Mouse (Mus musculus) Patski (cell line): ENCODE measurements around the gene Muc5b. TPM values are rescaled to one million over a fixed set of nuclear protein-coding genes. Genes with fewer than 3 reads are reported as not detected.

Experiments
- ATAC-seq: fragments of 100-300 bp; one replicate; pipeline ENCODE4 v1.8.0; 2021
- CTCF ChIA-PET: fragments of 350-600 bp; sonication (Branson Sonifier 250); formaldehyde crosslinking; loops from one replicate; lab custom pipeline; 2022; ENCODE audit warnings: inconsistent platforms; lab: Charles Lee
- POLR2A ChIA-PET: fragments of 350-600 bp; sonication (Branson Sonifier 250); formaldehyde crosslinking; loops from one replicate; lab custom pipeline; 2022; ENCODE audit warnings: antibody characterized with exemption, inconsistent platforms; lab: Charles Lee
- DNase-seq: peaks from one replicate; pipeline ENCODE4 v3.0.0-alpha.2; 2011; ENCODE audit warnings: low read depth, low spot score
- H3K27me3 ChIP-seq: fragments of 371-371 bp; one replicate; pipeline ENCODE4 v1.5.1; 2021
- CTCF ChIP-seq: fragments of 100-300 bp; IDR thresholded peaks from one replicate; pipeline ENCODE4 v1.5.1; 2021
- in situ Hi-C: fragments of 300-500 bp; cut with MboI; formaldehyde crosslinking; loops from 3 replicates; pipeline ENCODE4 v1.11.1; 2018; ENCODE audit warnings: low pct_unique_long_range_greater_than_20kb, mixed read lengths
- polyA plus RNA-seq: library from polyadenylated mRNA; unstranded; gene quantifications from one replicate; pipeline ENCODE4 v1.2.3, GENCODE M21; 2021

Gene Muc5b
- polyA plus RNA-seq, 1 experiment from 2014 or later, result not detected

DNA sequence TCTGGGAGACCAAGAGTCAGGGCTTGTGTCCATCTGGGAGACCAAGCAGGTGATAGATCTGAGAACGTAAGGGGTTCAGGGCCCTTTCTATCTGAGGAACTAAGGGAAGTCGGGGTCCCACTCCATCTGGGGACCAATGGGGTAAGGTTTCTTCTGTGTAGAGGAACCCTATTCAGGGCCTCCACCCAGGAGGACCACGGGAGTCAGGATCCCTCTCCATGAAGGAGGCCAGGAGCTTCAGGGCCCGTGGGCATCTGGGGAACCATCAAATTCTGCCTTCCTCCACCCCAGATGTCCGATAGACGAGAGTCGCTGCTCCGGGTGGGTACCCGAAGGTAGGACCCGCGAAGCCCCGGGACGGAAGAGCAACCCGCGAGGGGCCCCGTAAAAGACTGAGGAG lies 63.0 kb downstream of the Muc5b start:
- no peak for DNase-seq
- ChIA-PET CTCF (interaction anchor here (1.0 to 1.7 kb wide), 2 partner anchors 11 to 146 kb away, joined by 4 to 6 read pairs; no protein-coding TSS in a partner anchor), POLR2A (no interaction called here)
- no peak for ATAC-seq
- H3K27me3 ChIP-seq, result peaks cover 10% of the 10 kb centered on the region
- in situ Hi-C loops, result loop anchor here (25.0 kb wide), 1 partner anchor 140 kb away; no protein-coding TSS in a partner anchor
- no peak for TF ChIP-seq CTCF

DNA sequence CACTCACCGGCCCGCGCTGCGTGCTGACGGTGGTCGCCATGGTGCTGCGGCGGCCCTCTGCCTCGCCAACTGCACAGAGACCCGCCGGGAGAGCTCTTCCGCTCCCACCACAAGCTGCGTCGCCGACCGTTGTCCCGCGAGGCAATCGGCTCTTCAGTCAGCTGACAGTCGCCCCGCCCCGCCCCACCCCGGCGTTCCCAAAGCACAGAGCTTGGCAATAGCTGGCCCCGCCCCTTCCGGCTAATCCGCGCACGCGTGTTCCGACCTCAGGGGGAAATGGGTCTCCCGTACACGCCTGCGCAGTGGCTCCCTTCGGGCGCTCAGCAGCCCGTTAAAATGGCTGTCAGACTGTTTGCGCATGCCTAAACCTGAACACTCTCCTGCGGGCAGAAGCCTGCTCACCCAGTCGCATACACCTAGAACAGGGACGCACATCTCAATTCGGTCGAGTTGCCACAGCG lies 63.4 kb downstream of the Muc5b start:
- ChIA-PET CTCF (interaction anchor here (1.0 to 1.7 kb wide), 2 partner anchors 12 to 147 kb away, joined by 4 to 6 read pairs; no protein-coding TSS in a partner anchor), POLR2A (interaction anchor here (0.7 kb wide), 1 partner anchor 709 kb away, joined by 3 read pairs; the partner anchor contains the start of gene Hras)
- peak; percentile 91 for ATAC-seq
- DNase-seq, result peak; percentile 92
- TF ChIP-seq CTCF, result no peak
- H3K27me3 ChIP-seq, result peaks cover 10% of the 10 kb centered on the region
- in situ Hi-C loops, result loop anchor here (25.0 kb wide), 1 partner anchor 140 kb away; no protein-coding TSS in a partner anchor

DNA sequence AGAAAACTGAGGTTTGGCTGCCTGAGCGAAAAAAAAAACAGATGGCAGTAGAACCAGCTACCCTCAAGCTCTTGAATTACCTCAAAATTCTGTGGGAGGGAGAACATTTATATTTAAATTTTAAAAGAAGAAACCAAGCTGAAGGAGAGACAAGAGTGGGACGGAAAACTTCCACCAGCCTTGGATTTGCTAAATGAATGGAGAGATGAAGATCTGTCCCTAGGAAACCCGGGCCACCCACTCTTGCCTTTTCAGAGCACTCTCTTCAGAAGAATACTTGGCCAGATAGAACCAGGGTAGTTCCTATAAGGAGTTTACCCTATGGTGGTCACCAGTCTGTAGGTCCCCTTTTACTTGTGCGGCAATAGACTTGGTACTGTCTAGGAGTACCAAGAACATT lies 63.9 kb downstream of the Muc5b start:
- no peak for ATAC-seq
- in situ Hi-C loops, result loop anchor here (25.0 kb wide), 1 partner anchor 140 kb away; no protein-coding TSS in a partner anchor
- POLR2A ChIA-PET, result interaction anchor here (0.7 kb wide), 1 partner anchor 709 kb away, joined by 3 read pairs; the partner anchor contains the start of gene Hras

DNA sequence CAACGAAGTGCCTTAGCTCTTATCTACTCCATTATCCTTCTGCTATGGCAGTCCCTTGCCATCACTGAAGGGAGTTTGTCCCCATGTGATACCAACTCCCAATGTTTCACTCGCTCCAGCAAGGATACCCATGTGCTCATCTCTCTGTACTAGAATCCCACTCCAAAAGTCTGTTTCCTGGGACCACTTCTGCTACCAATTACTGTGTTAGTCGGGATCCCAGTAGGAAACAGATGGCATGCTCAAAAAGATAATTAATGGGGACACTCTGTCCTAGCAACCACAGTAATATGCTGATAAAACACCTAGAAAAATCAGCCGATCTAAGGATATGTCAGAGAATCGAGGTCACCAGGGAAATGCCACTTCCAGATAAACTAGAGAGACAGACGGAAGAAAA lies 69.7 kb downstream of the Muc5b start:
- CTCF ChIA-PET, result no interaction called here

More for the DNA sequence above, 63.9 kb downstream of the Muc5b start:
- peaks cover 10% of the 10 kb centered on the region for H3K27me3 ChIP-seq
- DNase-seq, result no peak
- no peak for TF ChIP-seq CTCF
- CTCF ChIA-PET, result interaction anchor here (1.0 to 1.7 kb wide), 2 partner anchors 12 to 147 kb away, joined by 4 to 6 read pairs; no protein-coding TSS in a partner anchor

DNA sequence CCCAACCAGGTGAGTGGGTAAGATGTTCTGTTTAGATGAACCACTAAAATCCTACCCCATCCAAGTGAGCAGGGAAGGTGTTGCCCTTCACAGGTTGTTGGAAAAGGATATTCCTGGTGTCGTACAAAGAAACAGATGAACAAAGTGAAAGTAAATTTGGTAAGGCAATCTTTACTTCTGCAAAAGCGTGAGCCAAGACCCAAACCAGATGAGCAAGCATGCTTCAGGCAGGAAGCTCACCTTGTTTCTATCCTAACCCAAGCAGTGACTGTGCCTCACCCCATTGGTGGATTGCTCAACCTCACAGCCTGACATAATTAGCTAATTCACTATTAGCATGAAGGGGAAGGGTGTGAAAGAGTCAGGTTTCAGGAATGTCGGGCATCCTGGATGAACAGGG lies 72.4 kb downstream of the Muc5b start:
- no peak for TF ChIP-seq CTCF
- DNase-seq, result no peak
- in situ Hi-C loops, result loop anchor here (25.0 kb wide), 1 partner anchor 149 kb away; no protein-coding TSS in a partner anchor
- CTCF ChIA-PET, result no interaction called here
- POLR2A ChIA-PET, result no interaction called here
- no peak for ATAC-seq
- peaks cover 11% of the 10 kb centered on the region for H3K27me3 ChIP-seq

More for the DNA sequence above, 69.7 kb downstream of the Muc5b start:
- no peak for TF ChIP-seq CTCF
- peaks cover 14% of the 10 kb centered on the region for H3K27me3 ChIP-seq
- no peak for DNase-seq
- POLR2A ChIA-PET, result no interaction called here
- in situ Hi-C loops, result loop anchor here (25.0 kb wide), 1 partner anchor 146 kb away; no protein-coding TSS in a partner anchor
- ATAC-seq, result no peak

DNA sequence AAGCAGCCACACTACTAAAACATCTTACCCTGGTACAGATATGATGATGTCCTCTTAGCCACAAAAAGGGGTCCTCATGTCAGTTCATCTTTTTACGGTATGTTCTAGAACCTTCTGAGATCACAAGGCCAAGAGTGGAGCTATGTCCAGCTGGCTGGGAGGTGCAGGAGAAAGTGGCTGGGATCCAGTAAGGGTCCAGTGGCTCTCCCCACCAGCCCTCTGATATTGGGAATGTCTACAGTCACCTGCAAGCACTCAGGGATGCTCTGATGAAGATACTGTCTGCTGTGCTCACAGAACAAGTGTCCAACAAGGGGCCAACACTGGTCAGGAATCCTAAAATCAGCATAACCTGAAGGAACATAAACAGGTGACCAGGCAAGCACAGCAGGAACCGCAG lies 79.5 kb downstream of the Muc5b start, which contains the start of gene Tollip:
Gene Tollip, minus strand, starts transcription at position 101 of the 400 bp plus-strand sequence.
- ChIA-PET POLR2A (no interaction called here), CTCF (interaction anchor here (1.9 kb wide), 1 partner anchor 162 kb away, joined by 5 read pairs; no protein-coding TSS in a partner anchor)
- DNase-seq (no peak), ATAC-seq (no peak)
- peaks cover 19% of the 10 kb centered on the region for H3K27me3 ChIP-seq
- no peak for TF ChIP-seq CTCF
- in situ Hi-C loops, result loop anchor here (25.0 kb wide), 1 partner anchor 156 kb away; no protein-coding TSS in a partner anchor

Other genes starting within 250 kb of the Muc5b start
- gene Muc6, start 183.8 kb upstream of the Muc5b start, polyA plus RNA-seq, result 0.05 TPM
- 0.33 TPM for gene Muc2, start 148.7 kb upstream of the Muc5b start, polyA plus RNA-seq
- gene Muc5ac, start 50.1 kb upstream of the Muc5b start, polyA plus RNA-seq, result under 0.01 TPM
- gene Tollip, start 79.4 kb downstream of the Muc5b start, polyA plus RNA-seq, result 48.0 TPM
- gene Brsk2, start 110.7 kb downstream of the Muc5b start, polyA plus RNA-seq, result 0.04 TPM
- gene Mob2, start 222.0 kb downstream of the Muc5b start, polyA plus RNA-seq, result 35.2 TPM